ENCODE assay signal across 18 mouse cellular contexts in genomic region chr17:12159187-12160060, GRCm38 (mm10). TPM values are rescaled to one million over a fixed set of nuclear protein-coding genes. Genes with fewer than 3 reads are reported as not detected.
A peak's percentile ranks its signal among the peaks of the same experiment; 100 is the strongest.
DNase-seq lines count a peak whose midpoint lies in the region; ATAC-seq and TF ChIP-seq lines count a peak whose summit lies in the region.
"Had no signal": no experiment of that assay in that cellular context is flagged by ENCODE, and none has a peak within 500 bp of the region (broad histone marks: within the 10 kb centered on the region; RNA-seq: fewer than 3 reads in every experiment).

No protein-coding gene starts in this region.

- H3K36me3 ChIP-seq in ES-E14 (ENCODE audit: control insufficient read depth, insufficient read depth, low read length, poor library complexity, severe bottlenecking) = peaks cover 6% of the 10 kb centered on the region; the same call in 1 of the 2 replicates
- peaks cover 28% of the 10 kb centered on the region for H3K36me3 ChIP-seq in limb, embryonic 12.5 days
- H3K36me3 ChIP-seq in intestine, embryonic 16.5 days (ENCODE audit: control insufficient read depth, insufficient read depth, low read length) = no peaks in the 10 kb centered on the region; the same call in 1 of the 2 replicates
- H3K36me3 ChIP-seq: heart, embryonic 15.5 days had no signal

- DNase-seq in layer of hippocampus, adult 2 months (ENCODE audit: low spot score in 2 of 2) = no peak
- no peak for DNase-seq in layer of hippocampus, postnatal 36 days
- DNase-seq in A20 (ENCODE audit: low read depth, low spot score) (peak; percentile 77), ES-E14 (ENCODE audit: low read depth, low spot score) (no peak)
- no peak for DNase-seq in adrenal gland, adult 18-20 months (ENCODE audit: low spot score in 2 of 2)
- no peak for DNase-seq in cerebellum, adult 11 months
- DNase-seq: adrenal gland, postnatal 10 days; forebrain, postnatal 0 days; gastrocnemius, postnatal 25 days; kidney, adult 18-20 months; right cerebral cortex, adult 18-20 months had no signal

- peak overlapping the region; percentile 32; the same call in 1 of the 2 replicates for H3K27ac ChIP-seq in layer of hippocampus, adult 2 months
- H3K27ac ChIP-seq in ES-E14 (ENCODE audit: insufficient read depth, low read depth, low read length, poor library complexity, severe bottlenecking) = peak overlapping the region; percentile 82
- 0 out of 2 replicates have a peak overlapping the region, but pooled peaks have one; percentile 4 for H3K27ac ChIP-seq in limb, embryonic 12.5 days
- no peak overlapping the region for H3K27ac ChIP-seq in intestine, embryonic 16.5 days (ENCODE audit: low read length)
- H3K27ac ChIP-seq: heart, embryonic 15.5 days; hindbrain, embryonic 13.5 days; left cerebral cortex, adult 2 months; limb, embryonic 15.5 days had no signal

- H3K9me3 ChIP-seq in ES-E14 (ENCODE audit: control insufficient read depth, insufficient read depth, low read depth, low read length) = no peaks in the 10 kb centered on the region
- H3K9me3 ChIP-seq in limb, embryonic 12.5 days = no peaks in the 10 kb centered on the region
- H3K9me3 ChIP-seq in intestine, embryonic 16.5 days (ENCODE audit: control insufficient read depth, low read length) = no peaks in the 10 kb centered on the region
- H3K9me3 ChIP-seq: heart, embryonic 15.5 days; hindbrain, embryonic 13.5 days; limb, embryonic 15.5 days had no signal

- peak overlapping the region; percentile 36; the same call in 1 of the 2 replicates for H3K9ac ChIP-seq in ES-E14 (ENCODE audit: insufficient read depth, low read depth, low read length, poor library complexity, severe bottlenecking)
- H3K9ac ChIP-seq in limb, embryonic 12.5 days (replicated peaks) = no peak overlapping the region
- H3K9ac ChIP-seq in intestine, embryonic 16.5 days (ENCODE audit: low read depth, low read length) = no peak overlapping the region
- H3K9ac ChIP-seq: forebrain, postnatal 0 days; heart, embryonic 15.5 days; hindbrain, embryonic 13.5 days; limb, embryonic 15.5 days had no signal

- no peak overlapping the region for H3K4me2 ChIP-seq in limb, embryonic 12.5 days
- no peak overlapping the region for H3K4me2 ChIP-seq in intestine, embryonic 16.5 days (ENCODE audit: low read depth, low read length)
- H3K4me2 ChIP-seq: heart, embryonic 15.5 days; hindbrain, embryonic 13.5 days; limb, embryonic 15.5 days had no signal

- TF ChIP-seq CTCF in layer of hippocampus, adult 2 months (conservative IDR thresholded peaks at IDR 0.05) = no peak

- peaks cover 11 to 27% of the 10 kb centered on the region in 2 experiments for H3K4me1 ChIP-seq in ES-E14 (ENCODE audit: control insufficient read depth in 2 of 2, insufficient read depth in 2 of 2, low read length in 2 of 2, poor library complexity in 1 of 2)
- peaks cover 17% of the 10 kb centered on the region for H3K4me1 ChIP-seq in limb, embryonic 12.5 days (replicated peaks)
- H3K4me1 ChIP-seq in intestine, embryonic 16.5 days (ENCODE audit: control insufficient read depth, insufficient read depth, low read length) = 0 out of 2 replicates have a peak, but pooled peaks cover 5% of the 10 kb centered on the region

- no peak overlapping the region for H3K4me3 ChIP-seq in layer of hippocampus, adult 2 months
- peak overlapping the region in 1 of 2 experiments; percentile 1; a peak in 1 of 4 replicates for H3K4me3 ChIP-seq in ES-E14 (ENCODE audit: insufficient read depth in 1 of 2, low read depth in 1 of 2, low read length in 2 of 2, poor library complexity in 1 of 2, severe bottlenecking in 1 of 2)
- no peak overlapping the region for H3K4me3 ChIP-seq in limb, embryonic 12.5 days (replicated peaks)
- H3K4me3 ChIP-seq in intestine, embryonic 16.5 days (ENCODE audit: low read length) = no peak overlapping the region
- H3K4me3 ChIP-seq: heart, embryonic 15.5 days; hindbrain, embryonic 13.5 days; left cerebral cortex, adult 2 months; limb, embryonic 15.5 days had no signal

- no peaks in the 10 kb centered on the region for H3K27me3 ChIP-seq in limb, embryonic 12.5 days
- no peaks in the 10 kb centered on the region for H3K27me3 ChIP-seq in intestine, embryonic 16.5 days (replicated peaks; ENCODE audit: control insufficient read depth, insufficient read depth, low read length)
- H3K27me3 ChIP-seq: heart, embryonic 15.5 days; hindbrain, embryonic 13.5 days; limb, embryonic 15.5 days; Patski had no signal

- in situ Hi-C loops in ES-E14 (cut with MboI; ENCODE audit: low sequenced_read_pairs in 2 of 2, unreplicated experiment in 2 of 2) = no loop called here

- WGBS in limb, embryonic 12.5 days = 82% methylated on average over 16 of the region's 16 CpGs
- 91% methylated on average over 16 of the region's 16 CpGs for whole genome bisulfite sequencing in intestine, embryonic 16.5 days

- ATAC-seq in limb, embryonic 12.5 days (ENCODE audit: insufficient number of reproducible peaks, insufficient read depth, low FRiP score, low TSS enrichment, low read depth) = no peak
- ATAC-seq in intestine, embryonic 16.5 days = no peak
- ATAC-seq: forebrain, postnatal 0 days; Patski had no signal

TF ChIP-seq in ES-E14, 5 proteins besides CTCF, POLR2A, EP300 and RAD21:
- TF ChIP-seq ZNF384 (IDR thresholded peaks at IDR 0.05; ENCODE audit: low read depth, low read length) (no peak), CHD2 (IDR thresholded peaks at IDR 0.05; ENCODE audit: low read depth, low read length) (no peak), ZC3H11A (IDR thresholded peaks at IDR 0.05; ENCODE audit: borderline replicate concordance, low read depth, low read length) (no peak), HCFC1 (IDR thresholded peaks at IDR 0.05; ENCODE audit: borderline replicate concordance, insufficient read depth, low read length) (no peak), MAFK (IDR thresholded peaks at IDR 0.05; ENCODE audit: insufficient read depth, low read depth, low read length) (no peak)

RNA-seq across cellular contexts. Expression of gene Agpat4, which starts 40.9 kb away (rescaled TPM):
- total RNA-seq in layer of hippocampus, adult 2 months (2021) = 10 to 100 TPM; 62.2 to 66.9 TPM
- 10 to 100 TPM; 68.8 to 78.9 TPM for total RNA-seq in layer of hippocampus, postnatal 36 days (2021)
- total RNA-seq in ES-E14 (2012; rRNA removed) = 45.7 and 92.8 TPM in 2 replicates
- polyA plus RNA-seq in limb, embryonic 12.5 days (2016; fragmentation: Nextera tagmentation; extraction: Ambion mirVana) = 41.1 and 44.1 TPM in 2 replicates
- 10 to 100 TPM; 33.2 to 54.3 TPM for total RNA-seq in adrenal gland, adult 18-20 months (2021)
- 17.8 and 19.2 TPM in 2 replicates for polyA plus RNA-seq in intestine, embryonic 16.5 days (2015; fragmentation: Nextera tagmentation; extraction: Ambion mirVana)
